In genomic region chr19:45660503-45660790, GRCm38 (mm10) we compare ENCODE assay signal across 7 mouse cellular contexts. TPM values are rescaled to one million over a fixed set of nuclear protein-coding genes. Genes with fewer than 3 reads are reported as not detected.
DNase-seq lines count a peak whose midpoint lies in the region; ATAC-seq and TF ChIP-seq lines count a peak whose summit lies in the region.

No protein-coding gene starts in this region.

- peaks cover 5% of the 10 kb centered on the region; the same call in 1 of the 2 replicates for H3K79me2 ChIP-seq in liver, adult 2 months (ENCODE audit: control insufficient read depth, insufficient read depth, low read length)

- H3K4me3 ChIP-seq in liver, adult 2 months (ENCODE audit: insufficient read depth, low read depth, low read length) = peak overlapping the region; percentile 88
- H3K4me3 ChIP-seq in erythroblast, embryonic 14.5 days (replicated peaks) = peak overlapping the region; percentile 99
- peak overlapping the region; percentile 85 for H3K4me3 ChIP-seq in liver, embryonic 11.5 days (ENCODE audit: low read depth, low read length)

- no peaks in the 10 kb centered on the region for H3K36me3 ChIP-seq in liver, adult 2 months (ENCODE audit: control insufficient read depth, insufficient read depth, low read length)
- H3K36me3 ChIP-seq in erythroblast, embryonic 14.5 days (ENCODE audit: control insufficient read depth) = peaks cover 16% of the 10 kb centered on the region
- no peaks in the 10 kb centered on the region for H3K36me3 ChIP-seq in liver, embryonic 11.5 days (ENCODE audit: control insufficient read depth, insufficient read depth, low read length)

- H3K27me3 ChIP-seq in liver, adult 2 months (ENCODE audit: control insufficient read depth, insufficient read depth, low read length) = no peaks in the 10 kb centered on the region
- H3K27me3 ChIP-seq in erythroblast, embryonic 14.5 days (ENCODE audit: control insufficient read depth) = no peaks in the 10 kb centered on the region
- H3K27me3 ChIP-seq in liver, embryonic 11.5 days (replicated peaks; ENCODE audit: control insufficient read depth, insufficient read depth, low read length) = no peaks in the 10 kb centered on the region

- TF ChIP-seq POLR2A in liver, adult 2 months (IDR thresholded peaks at IDR 0.05; ENCODE audit: extremely low read depth, insufficient read depth, low read length) = no peak

- peak overlapping the region; percentile 73 for H3K4me2 ChIP-seq in liver, embryonic 11.5 days

- no peaks in the 10 kb centered on the region for H3K9me3 ChIP-seq in erythroblast, embryonic 14.5 days (ENCODE audit: control insufficient read depth, low read length)
- H3K9me3 ChIP-seq in liver, embryonic 11.5 days (ENCODE audit: control insufficient read depth, low read length) = no peaks in the 10 kb centered on the region

- peak; percentile 41 for DNase-seq in liver, adult 2 months (ENCODE audit: extremely low read depth, low read depth, low spot score)
- DNase-seq in liver = no peak
- peak; percentile 67 for DNase-seq in T-cell, adult 2 months (ENCODE audit: low spot score)
- no peak for DNase-seq in liver, embryonic 11.5 days (ENCODE audit: low spot score)
- DNase-seq in left cerebral cortex, postnatal 14 days (ENCODE audit: low spot score in 2 of 2) = no peak

- intact Hi-C loops in left cerebral cortex, postnatal 14 days (cut with DNase I) = no loop called here

- peak overlapping the region; percentile 88 for H3K27ac ChIP-seq in liver, adult 2 months (replicated peaks; ENCODE audit: insufficient read depth, low read depth, low read length)
- peak overlapping the region; percentile 91 for H3K27ac ChIP-seq in liver, embryonic 11.5 days (ENCODE audit: low read depth, low read length)

- WGBS in liver, adult 2 months = 10% methylated on average over 18 of the region's 18 CpGs
- WGBS in liver, embryonic 11.5 days = 19% methylated on average over 18 of the region's 18 CpGs

- no peak for TF ChIP-seq CTCF in liver, adult 2 months (IDR thresholded peaks at IDR 0.05; ENCODE audit: low read depth, low read length)

- peak overlapping the region; percentile 96 for H3K9ac ChIP-seq in liver, adult 2 months (ENCODE audit: low read depth, low read length)
- peak overlapping the region; percentile 99 for H3K9ac ChIP-seq in liver, embryonic 11.5 days (ENCODE audit: low read depth, low read length)

- ATAC-seq in liver, embryonic 11.5 days (replicated peaks; ENCODE audit: low FRiP score) = no peak; the same call in 1 of the 2 replicates
- peak; percentile 55 for ATAC-seq in neutrophil, adult 5-6 weeks (ENCODE audit: extremely low read depth, insufficient number of reproducible peaks, low FRiP score, poor library complexity, severe bottlenecking)

- H3K4me1 ChIP-seq in liver, adult 2 months (ENCODE audit: control insufficient read depth, insufficient read depth, low read length) = peaks cover 16% of the 10 kb centered on the region
- H3K4me1 ChIP-seq in erythroblast, embryonic 14.5 days (ENCODE audit: control insufficient read depth) = peaks cover 43% of the 10 kb centered on the region
- peaks cover 16% of the 10 kb centered on the region for H3K4me1 ChIP-seq in liver, embryonic 11.5 days (replicated peaks; ENCODE audit: control insufficient read depth, insufficient read depth, low read length)

RNA-seq across cellular contexts. Expression of gene Fbxw4, which starts 0.3 kb away (rescaled TPM):
- 10.0 and 14.6 TPM in 2 replicates for total RNA-seq in liver, adult 2 months (2014; rRNA removed)
- 41.5 and 44.6 TPM in 2 replicates for polyA plus RNA-seq in liver, adult 2 months (2012; rRNA removed)
- polyA plus RNA-seq in erythroblast, embryonic 14.5 days (2012) = 8.5 and 10.9 TPM in 2 replicates
- 3.0 and 5.0 TPM in 2 replicates for polyA plus RNA-seq in liver, embryonic 11.5 days (2014; fragmentation: Nextera tagmentation; extraction: Ambion mirVana)
- total RNA-seq in neutrophil, adult 5-6 weeks (2017) = 20.6 and 20.8 TPM in 2 replicates
- total RNA-seq in left cerebral cortex, postnatal 14 days (2021) = 10 to 100 TPM; 32.3 to 34.8 TPM

Comparison
In these comparisons a context has a peak if more than half of its experiments do, and no peak if none do; other contexts are left out.
1. DNase-seq: peak in liver, adult 2 months (single experiment) and T-cell, adult 2 months (single experiment); none in liver (single experiment), liver, embryonic 11.5 days (single experiment) and left cerebral cortex, postnatal 14 days (0 of 2).
2. Peak in every context shown above with its lines, with median percentiles within 50 percentile points of each other: H3K4me3 ChIP-seq.